Mouse (Mus musculus) gastrocnemius, postnatal 36 days (tissue): ENCODE results near the gene Tbc1d12. TPM values are rescaled to one million over a fixed set of nuclear protein-coding genes. Genes with fewer than 3 reads are reported as not detected.

Source experiments
- DNase-seq, 2 experiments: peaks; one replicate each; pipeline ENCODE4 v3.0.0; 2022
- intact Hi-C: fragments of 180-260 bp; cut with DNase I; formaldehyde crosslinking; loops from one replicate; pipeline ENCODE4 v1.15.1; 2025
- total RNA-seq, 2 experiments: library from RNA; stranded (reverse); gene quantifications; 2 replicates each; pipeline ENCODE4 v1.2.3; 2021

Tbc1d12 gene
- total RNA-seq, 2 experiments from 2014 or later, result 2.4 to 3.4 TPM

GRCm38 (mm10) chr19:38901146-38902135 lies 65.1 kb downstream of the Tbc1d12 start:
- intact Hi-C loops, result no loop called here
- DNase-seq, result no peak

GRCm38 (mm10) chr19:38902501-38902900 lies 66.1 kb downstream of the Tbc1d12 start:
- DNase-seq, result no peak
- intact Hi-C loops, result no loop called here

GRCm38 (mm10) chr19:38913786-38914185 lies 77.4 kb downstream of the Tbc1d12 start:
- no peak for DNase-seq
- intact Hi-C loops, result loop anchor here (10.0 kb wide), 1 partner anchor 489 kb away; no protein-coding TSS in a partner anchor

- DNase-seq, result no peak
- intact Hi-C loops, result loop anchor here (10.0 kb wide), 1 partner anchor 490 kb away; no protein-coding TSS in a partner anchor
Observed at GRCm38 (mm10) chr19:38914926-38915325, 78.5 kb downstream of the Tbc1d12 start.

- intact Hi-C loops, result loop anchor here (10.0 kb wide), 1 partner anchor 491 kb away; no protein-coding TSS in a partner anchor
- peak in 1 of 2 experiments; percentile 15 for DNase-seq
Observed at GRCm38 (mm10) chr19:38915677-38916076, 79.3 kb downstream of the Tbc1d12 start.

GRCm38 (mm10) chr19:38928481-38929158 lies 92.2 kb downstream of the Tbc1d12 start:
- intact Hi-C loops, result no loop called here
- no peak for DNase-seq

- DNase-seq, result no peak
- intact Hi-C loops, result no loop called here
Observed at GRCm38 (mm10) chr19:38929471-38930251, 93.3 kb downstream of the Tbc1d12 start.

GRCm38 (mm10) chr19:38930252-38930787 lies 93.9 kb downstream of the Tbc1d12 start:
- no peak for DNase-seq
- intact Hi-C loops, result no loop called here

- intact Hi-C loops, result no loop called here
- peak; percentile 72 to 80 for DNase-seq
Observed at GRCm38 (mm10) chr19:38930788-38931565, 94.6 kb downstream of the Tbc1d12 start, which contains the start of gene Hells. Gene Hells, plus strand, starts transcription at chr19:38930915.

GRCm38 (mm10) chr19:38931566-38931890 lies 95.1 kb downstream of the Tbc1d12 start:
- DNase-seq, result no peak
- intact Hi-C loops, result no loop called here

- no peak for DNase-seq
- intact Hi-C loops, result no loop called here
Observed at GRCm38 (mm10) chr19:38944590-38945307, 108.4 kb downstream of the Tbc1d12 start.

Other genes with a start within 250 kb of the Tbc1d12 start
- 1 to 10 TPM; 5.0 to 6.0 TPM for gene Noc3l, start 17.3 kb upstream of the Tbc1d12 start, total RNA-seq
- gene Hells, start 94.3 kb downstream of the Tbc1d12 start, total RNA-seq, result under 1 TPM; 0.48 to 0.62 TPM
- not detected for gene Cyp2c55, start 170.4 kb downstream of the Tbc1d12 start, total RNA-seq
- not detected for gene Cyp2c65, start 224.4 kb downstream of the Tbc1d12 start, total RNA-seq